Mouse (Mus musculus) hematopoietic multipotent progenitor cell, adult 10-12 weeks (in vitro differentiated cells): ENCODE measurements around the gene Zfp628. TPM values are rescaled to one million over a fixed set of nuclear protein-coding genes. Genes with fewer than 3 reads are reported as not detected.

Source experiments
- polyA plus RNA-seq: library from polyadenylated mRNA; stranded (reverse); fragments of >175 nt; gene quantifications from 2 replicates; pipeline ENCODE4 v1.2.3, GENCODE M21; 2012; ENCODE audit warnings: low replicate concordance

Gene Zfp628
- polyA plus RNA-seq, result 49.2 and 81.2 TPM in 2 replicates

DNA sequence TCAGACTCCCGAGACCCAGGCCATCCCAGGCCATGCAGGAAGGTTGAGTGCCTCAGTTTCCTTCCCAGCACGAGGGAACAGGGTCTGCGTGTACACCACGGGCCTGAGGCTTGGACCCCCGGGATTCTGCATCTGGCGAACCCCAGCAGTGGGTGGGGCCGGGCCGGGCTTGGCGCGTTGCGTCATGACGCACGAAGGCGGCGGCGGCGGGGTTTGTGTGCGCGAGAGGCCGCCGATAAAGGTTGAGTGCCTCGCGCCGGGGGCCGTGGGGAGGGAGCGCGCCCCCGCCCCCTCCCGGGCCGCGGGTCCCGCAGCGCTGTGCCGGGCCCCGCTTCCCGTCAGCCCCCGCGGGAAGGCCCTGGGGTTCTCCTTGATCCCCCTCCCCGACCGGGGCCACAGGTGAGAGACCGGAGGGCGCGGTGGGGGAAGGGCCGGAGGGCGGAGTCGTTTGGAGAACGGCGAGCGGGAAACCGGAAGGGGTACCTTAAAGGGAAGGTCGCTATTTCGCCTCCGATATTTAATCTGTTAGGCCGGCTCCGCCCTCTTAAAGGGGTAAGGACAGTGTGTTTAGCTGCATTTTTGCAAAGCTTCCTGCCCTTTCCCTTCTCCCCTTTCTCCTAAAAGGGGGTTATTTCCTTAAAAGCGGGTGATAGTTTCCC is at the start of gene Zfp628:
Gene Zfp628 (plus strand): TSS at position 211 of the 659 bp plus-strand sequence.

DNA sequence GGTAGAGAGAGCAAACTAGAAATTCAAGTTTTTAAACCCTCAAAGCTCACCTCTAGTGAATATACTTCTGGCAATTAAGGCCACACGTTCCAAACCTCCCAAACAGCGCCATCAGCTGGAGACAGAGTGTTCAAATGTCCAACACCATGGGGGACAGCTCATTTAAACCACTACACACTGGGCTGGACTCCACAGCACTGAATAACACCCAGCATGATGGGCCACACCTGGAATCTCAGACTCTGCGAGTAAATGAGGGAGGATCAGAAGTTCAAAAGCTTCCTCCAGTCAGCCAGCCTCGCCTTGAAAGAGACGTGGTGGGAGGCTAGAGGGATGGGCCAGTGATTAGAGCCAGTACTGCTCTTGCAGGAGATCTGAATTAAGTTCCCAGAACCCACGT is 44.9 kb upstream of the Zfp628 start, which contains the start of gene Isoc2b:
Gene Isoc2b (minus strand): TSS at position 126 of the 400 bp plus-strand sequence.

DNA sequence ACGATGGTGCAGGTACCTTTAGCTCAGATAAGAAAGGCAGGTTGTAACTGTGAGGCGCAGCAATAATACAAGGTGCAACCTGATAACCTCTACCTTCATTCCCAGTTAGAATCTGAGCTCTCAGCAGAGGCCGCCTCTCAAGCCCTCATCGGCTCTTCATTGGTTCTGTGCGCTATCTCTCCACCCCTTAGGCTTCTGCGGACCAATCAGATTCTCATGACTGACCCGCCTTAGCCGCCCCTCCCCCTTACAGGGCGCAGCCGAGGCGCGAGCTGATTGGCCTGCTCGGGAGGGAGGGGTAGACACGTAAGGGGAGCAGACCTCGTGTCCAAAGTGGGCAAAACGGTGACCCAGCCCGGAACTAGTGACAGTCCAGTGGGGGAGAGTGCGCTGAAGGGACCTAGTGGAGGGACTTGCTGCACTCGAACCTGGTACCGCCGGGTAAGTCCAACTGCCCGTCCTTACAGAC is 38.2 kb upstream of the Zfp628 start, which contains the start of gene Isoc2a:
Gene Isoc2a (plus strand): TSS at position 401 of the 469 bp plus-strand sequence.

DNA sequence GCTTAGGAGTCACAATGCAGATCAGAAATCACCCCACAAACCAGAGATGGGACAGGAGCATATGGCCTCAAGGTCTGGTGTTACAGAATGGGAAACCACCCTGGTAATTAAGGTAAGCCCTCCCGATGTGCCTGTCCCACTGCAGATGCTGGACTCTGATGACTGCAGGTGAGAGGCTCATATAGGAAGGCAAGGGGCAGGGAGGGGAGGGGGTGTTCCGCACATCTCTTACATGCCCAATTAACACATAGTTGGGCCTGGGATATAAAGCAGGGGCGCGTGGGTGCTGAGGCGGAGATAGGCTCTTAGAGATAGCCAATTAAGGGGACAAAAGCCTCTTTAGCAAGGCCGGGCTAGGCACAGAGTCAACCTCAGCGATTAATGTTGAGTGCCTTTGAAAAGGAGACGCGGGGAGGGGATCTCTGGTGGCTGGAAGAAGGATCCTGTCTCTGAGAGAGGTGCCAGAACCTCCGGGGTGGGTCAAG is 8.5 kb upstream of the Zfp628 start, which contains the start of gene Gm36210:
Gene Gm36210 (minus strand): TSS at position 51 of the 485 bp plus-strand sequence.

DNA sequence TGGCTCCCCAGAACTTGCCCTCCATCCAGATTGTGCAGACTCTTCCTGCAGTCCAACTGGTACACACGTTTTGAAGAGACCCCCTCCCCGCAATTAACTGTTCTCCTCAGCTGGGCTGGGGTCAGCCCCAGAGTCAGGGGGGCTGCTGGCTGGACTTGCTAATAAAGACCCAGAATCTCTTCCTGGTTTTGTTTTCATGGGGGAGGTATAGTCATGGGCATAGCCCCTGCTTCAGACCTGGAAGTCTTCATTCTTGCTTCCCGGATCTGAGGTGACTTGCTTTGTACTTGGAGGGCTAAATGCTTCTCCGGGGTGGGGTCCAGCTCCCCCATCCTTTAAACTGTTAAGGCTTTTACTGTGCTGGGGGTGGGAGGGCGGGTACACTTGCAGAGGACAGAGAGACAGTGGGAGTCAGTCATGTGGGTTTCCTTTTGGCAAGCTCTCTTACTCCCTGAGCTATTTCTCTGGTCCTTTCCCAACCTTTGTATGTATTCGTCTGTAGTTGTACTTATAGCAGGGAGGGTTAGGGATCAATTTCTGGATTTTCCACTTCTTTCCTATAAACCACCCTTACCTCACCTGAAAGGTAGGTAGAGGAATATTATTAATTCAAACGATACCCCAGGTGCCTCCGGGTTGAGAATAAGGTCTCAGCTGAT is 6.9 kb downstream of the Zfp628 start, which contains the start of gene Nat14:
Gene Nat14 (plus strand): TSS at position 205 of the 659 bp plus-strand sequence.

DNA sequence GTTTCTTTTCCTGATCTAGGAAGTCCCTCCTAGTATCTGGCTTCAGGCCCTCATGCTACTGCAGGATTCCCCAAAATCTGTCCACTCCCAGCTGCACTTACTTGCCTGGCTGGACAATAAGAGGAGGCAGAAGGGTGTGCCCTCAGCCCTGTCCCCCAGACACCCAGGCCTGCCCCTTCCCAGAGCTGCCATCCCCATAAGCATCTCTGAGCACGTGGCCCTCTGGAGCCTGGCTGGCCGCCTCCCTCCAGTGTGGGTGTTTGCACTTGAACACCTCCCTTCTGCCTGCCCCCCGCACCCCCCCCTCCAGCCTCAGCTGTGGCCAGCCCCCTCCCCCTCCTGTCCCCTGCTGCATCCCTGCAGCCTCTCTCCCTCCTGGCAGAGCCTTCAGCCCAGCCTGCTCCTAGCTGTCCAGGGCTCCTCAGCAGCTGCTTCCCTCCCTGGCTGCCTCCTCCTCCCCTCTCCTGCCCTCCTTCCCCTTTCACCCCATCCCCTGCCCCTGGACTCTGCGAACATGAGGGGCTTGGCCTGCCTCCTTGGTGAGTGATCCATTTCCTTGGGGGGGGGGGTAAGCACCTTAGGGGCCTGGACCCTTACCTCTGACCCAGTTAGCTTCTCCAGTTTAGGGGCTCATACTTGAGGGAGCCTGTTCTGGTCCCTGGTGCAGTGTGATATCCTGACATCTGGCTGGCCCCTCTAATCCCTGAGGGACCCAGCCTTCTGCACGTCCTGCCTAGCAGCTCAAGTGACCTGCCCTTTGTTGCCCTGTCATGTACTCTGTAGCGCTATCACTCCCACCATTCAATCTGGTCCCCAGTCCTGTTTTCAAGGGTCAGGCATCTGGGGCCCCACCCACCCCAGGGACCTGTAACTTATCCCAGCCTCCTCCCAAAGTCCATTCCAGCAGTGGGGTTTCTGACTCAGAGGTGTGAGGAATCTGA is 10.7 kb downstream of the Zfp628 start, which contains the start of gene Ssc5d:
Gene Ssc5d (plus strand): TSS at position 345 of the 941 bp plus-strand sequence.

DNA sequence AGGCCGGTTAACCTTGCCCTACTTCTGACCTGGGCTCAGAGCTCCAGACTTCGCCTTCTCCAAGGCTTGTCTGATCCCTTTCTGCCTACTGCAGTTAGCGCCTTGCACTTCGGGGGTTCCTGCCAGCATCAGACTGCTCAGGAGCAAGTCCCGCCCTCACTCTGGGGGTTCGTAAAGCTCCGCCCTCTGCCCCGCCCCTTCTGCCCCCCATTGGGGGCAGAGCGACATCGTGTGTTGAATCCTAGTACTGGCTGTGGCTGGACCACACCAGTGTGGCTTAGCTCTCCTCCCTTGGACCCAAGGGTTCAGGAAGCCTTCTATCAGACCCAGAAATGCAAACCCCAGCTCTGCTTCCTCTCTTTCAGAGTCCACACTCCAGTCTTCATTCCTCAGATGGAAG is 49.3 kb downstream of the Zfp628 start, which contains the start of gene Sbk2:
Gene Sbk2 (minus strand): TSS at position 135 of the 400 bp plus-strand sequence.

DNA sequence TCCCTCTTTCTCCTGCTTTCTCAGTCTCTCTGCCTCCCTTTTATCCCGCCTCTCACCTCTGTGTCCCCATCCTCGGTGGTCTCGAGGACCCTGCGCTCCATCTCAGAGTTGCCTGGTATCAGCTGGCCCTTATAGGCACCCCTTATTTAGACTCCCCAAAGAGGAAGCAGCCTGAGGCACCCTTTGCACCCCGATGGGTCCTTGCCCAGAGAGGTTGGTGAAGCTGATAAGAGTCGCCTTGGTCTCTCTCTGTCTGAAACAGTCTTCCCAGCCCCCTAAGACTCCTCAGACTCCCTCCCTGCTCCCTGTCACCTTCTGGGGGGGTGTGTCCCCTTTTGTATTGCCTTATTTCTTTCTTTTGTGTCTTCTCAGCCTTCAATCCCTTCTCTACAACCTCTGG is 56.1 kb downstream of the Zfp628 start, which contains the start of gene Sbk3:
Gene Sbk3 (minus strand): TSS at position 101 of the 400 bp plus-strand sequence.

Other genes with a start within 250 kb of the Zfp628 start
- 70.2 and 112 TPM in 2 replicates for gene Hspbp1, start 230.1 kb upstream of the Zfp628 start, polyA plus RNA-seq
- 0.12 and 0.15 TPM in 2 replicates for gene Brsk1, start 224.6 kb upstream of the Zfp628 start, polyA plus RNA-seq
- gene Tmem150b, start 190.0 kb upstream of the Zfp628 start, polyA plus RNA-seq, result 1.00 and 1.3 TPM in 2 replicates
- 141 and 389 TPM in 2 replicates for gene Kmt5c, start 175.1 kb upstream of the Zfp628 start, polyA plus RNA-seq
- 6.8 and 13.1 TPM in 2 replicates for gene Cox6b2, start 162.1 kb upstream of the Zfp628 start, polyA plus RNA-seq
- not detected in 2 replicates for gene Fam71e2, start 143.9 kb upstream of the Zfp628 start, polyA plus RNA-seq
- gene Il11, start 132.4 kb upstream of the Zfp628 start, polyA plus RNA-seq, result 0.09 TPM in 1 of 2 replicates, not detected in the other
- not detected in 2 replicates for gene Tmem190, start 132.3 kb upstream of the Zfp628 start, polyA plus RNA-seq
- 22.8 and 58.3 TPM in 2 replicates for gene Tmem238, start 125.6 kb upstream of the Zfp628 start, polyA plus RNA-seq
- gene Rpl28, start 122.3 kb upstream of the Zfp628 start, polyA plus RNA-seq, result 2,892 and 4,049 TPM in 2 replicates
- 104 and 125 TPM in 2 replicates for gene Ube2s, start 102.6 kb upstream of the Zfp628 start, polyA plus RNA-seq
- gene Shisa7, start 70.5 kb upstream of the Zfp628 start, polyA plus RNA-seq, result 0.09 and 1.7 TPM in 2 replicates
- 1.5 and 1.6 TPM in 2 replicates for gene Isoc2b, start 45.0 kb upstream of the Zfp628 start, polyA plus RNA-seq
- gene Isoc2a, start 38.1 kb upstream of the Zfp628 start, polyA plus RNA-seq, result 3.7 and 21.0 TPM in 2 replicates
- gene Gm36210, start 8.7 kb upstream of the Zfp628 start, polyA plus RNA-seq, result 0.17 TPM in 1 of 2 replicates, not detected in the other
- 1.9 and 3.5 TPM in 2 replicates for gene Nat14, start 6.8 kb downstream of the Zfp628 start, polyA plus RNA-seq
- gene Ssc5d, start 10.6 kb downstream of the Zfp628 start, polyA plus RNA-seq, result 0.11 and 0.21 TPM in 2 replicates
- 0.25 and 0.81 TPM in 2 replicates for gene Sbk2, start 49.2 kb downstream of the Zfp628 start, polyA plus RNA-seq
- not detected in 2 replicates for gene Sbk3, start 56.0 kb downstream of the Zfp628 start, polyA plus RNA-seq
- gene Zfp579, start 80.9 kb downstream of the Zfp628 start, polyA plus RNA-seq, result 57.7 and 140 TPM in 2 replicates
- gene Zfp524, start 99.2 kb downstream of the Zfp628 start, polyA plus RNA-seq, result 60.5 and 72.3 TPM in 2 replicates
- 31.6 and 47.8 TPM in 2 replicates for gene Fiz1, start 99.5 kb downstream of the Zfp628 start, polyA plus RNA-seq
- gene Gm44973, start 100.3 kb downstream of the Zfp628 start, polyA plus RNA-seq, result 55.5 TPM in 1 of 2 replicates, not detected in the other
- 97.4 and 264 TPM in 2 replicates for gene Zfp865, start 105.2 kb downstream of the Zfp628 start, polyA plus RNA-seq
- gene Ccdc106, start 105.3 kb downstream of the Zfp628 start, polyA plus RNA-seq, result 0.99 and 2.0 TPM in 2 replicates
- gene 4632433K11Rik, start 118.9 kb downstream of the Zfp628 start, polyA plus RNA-seq, result not detected in 2 replicates
- gene Zfp784, start 123.2 kb downstream of the Zfp628 start, polyA plus RNA-seq, result 4.2 and 6.3 TPM in 2 replicates
- gene Zfp580, start 136.3 kb downstream of the Zfp628 start, polyA plus RNA-seq, result 27.8 and 63.8 TPM in 2 replicates
- gene U2af2, start 146.9 kb downstream of the Zfp628 start, polyA plus RNA-seq, result 344 and 667 TPM in 2 replicates
- 685 and 1,033 TPM in 2 replicates for gene Epn1, start 165.0 kb downstream of the Zfp628 start, polyA plus RNA-seq
- not detected in 2 replicates for gene Rfpl4, start 201.7 kb downstream of the Zfp628 start, polyA plus RNA-seq
- gene Rasl2-9, start 210.7 kb downstream of the Zfp628 start, polyA plus RNA-seq, result 0.20 and 0.23 TPM in 2 replicates
- not detected in 2 replicates for gene Vmn1r55, start 234.5 kb downstream of the Zfp628 start, polyA plus RNA-seq